Mouse (Mus musculus) lung, adult 2 months (tissue): Measurements from ENCODE around the gene Skap2.

ENCODE experiments used
- CTCF ChIP-seq: fragments of 200-500 bp; IDR thresholded peaks from 2 replicates; pipeline ENCODE4 v1.5.1; 2011; ENCODE audit warnings: mild to moderate bottlenecking, low read length, control low read depth; ENCODE audit not compliant: insufficient read depth
- POLR2A ChIP-seq: fragments of 200-500 bp; IDR thresholded peaks from 2 replicates; pipeline ENCODE4 v1.6.1; 2011; ENCODE audit warnings: low read depth, mild to moderate bottlenecking, control low read depth, low read length, borderline replicate concordance; ENCODE audit errors: extremely low read depth

- TF ChIP-seq POLR2A (no peak), CTCF (no peak)
Measured at GRCm38 (mm10) chr6:51895753-51896152, 116.6 kb downstream of the Skap2 start.
